Mouse (Mus musculus) liver, embryonic 12.5 days (tissue): ENCODE measurements around the gene Nxpe5. TPM values are rescaled to one million over a fixed set of nuclear protein-coding genes. Genes with fewer than 3 reads are reported as not detected.
"Not testable (repeated sequence)": the region's sequence is repeated elsewhere in the genome, so short reads cannot be mapped to it uniquely, and the experiment has no call there.

ENCODE experiments used
- ATAC-seq: fragments of 200-750 bp; cut with Nextera tagmentation; 2 replicates; pipeline ENCODE4 v1.8.0; 2017; ENCODE audit warnings: moderate number of reproducible peaks, mild to moderate bottlenecking, moderate library complexity
- H3K27ac ChIP-seq: fragments of 300-500 bp; sonication (generic); 2 replicates; pipeline ENCODE4 v1.5.1; 2016; ENCODE audit warnings: mild to moderate bottlenecking
- H3K27me3 ChIP-seq: fragments of 300-500 bp; sonication (generic); replicated peaks from 2 replicates; pipeline ENCODE4 v1.6.1; 2016; ENCODE audit warnings: mild to moderate bottlenecking, moderate library complexity
- H3K36me3 ChIP-seq: fragments of 300-500 bp; sonication (generic); 2 replicates; pipeline ENCODE4 v1.6.1; 2016; ENCODE audit warnings: mild to moderate bottlenecking, moderate library complexity
- H3K4me1 ChIP-seq: fragments of 300-500 bp; sonication (generic); 2 replicates; pipeline ENCODE4 v1.6.1; 2016
- H3K4me2 ChIP-seq: fragments of 300-500 bp; sonication (generic); 2 replicates; pipeline ENCODE4 v1.6.1; 2016; ENCODE audit warnings: mild to moderate bottlenecking, moderate library complexity
- H3K4me3 ChIP-seq: fragments of 300-500 bp; sonication (generic); 2 replicates; pipeline ENCODE4 v1.5.1; 2016; ENCODE audit warnings: mild to moderate bottlenecking, moderate library complexity
- H3K9ac ChIP-seq: fragments of 300-500 bp; sonication (generic); 2 replicates; pipeline ENCODE4 v1.6.1; 2016; ENCODE audit warnings: mild to moderate bottlenecking, moderate library complexity
- H3K9me3 ChIP-seq: fragments of 300-500 bp; sonication (generic); replicated peaks from 2 replicates; pipeline ENCODE4 v1.6.1; 2016; ENCODE audit warnings: mild to moderate bottlenecking, moderate library complexity
- WGBS: fragments of 180-500 bp; shearing (Covaris S2); methylation state at CpG from one replicate; pipeline ENCODE4 v1.1.7; 2016; ENCODE audit not compliant: insufficient replicate concordance; 5-methylcytosine and 5-hydroxymethylcytosine counted together
- polyA plus RNA-seq: library from polyadenylated mRNA; unstranded; fragments of >200 nt; fragmentation: Nextera tagmentation; extraction: Ambion mirVana; gene quantifications from 2 replicates; pipeline ENCODE4 v1.2.1, GENCODE M21; 2016

The Nxpe5 gene
- not detected in 2 replicates for polyA plus RNA-seq

DNA sequence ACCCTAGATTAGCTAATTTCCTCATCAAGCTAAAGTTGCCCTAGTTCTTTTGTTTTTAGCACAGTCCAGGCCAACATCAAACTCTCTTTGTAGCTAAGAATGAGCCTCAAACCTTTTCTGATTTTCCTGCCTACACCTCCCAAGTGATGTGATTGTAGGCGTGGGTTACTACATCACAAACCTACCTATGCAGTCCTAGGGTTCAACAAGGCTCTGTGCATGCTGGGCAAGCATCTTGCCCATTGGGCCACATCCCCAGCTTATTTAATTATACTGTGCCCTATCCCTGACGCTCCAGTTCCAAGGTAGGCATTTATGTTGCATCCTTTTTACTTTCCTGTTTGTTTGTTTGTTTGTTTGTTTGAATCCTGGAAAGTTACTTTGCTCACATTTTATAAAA, at the start of gene Nxpe5:
Gene Nxpe5, plus strand, starts transcription at position 199 of the 400 bp plus-strand sequence.
- Histone ChIP-seq H3K27ac (no peak within 1 kb of the TSS), H3K9ac (no peak within 1 kb of the TSS), H3K4me3 (no peak within 1 kb of the TSS), H3K4me1 (no peaks in the 10 kb centered on the region), H3K4me2 (no peak within 1 kb of the TSS), H3K27me3 (no peaks in the 10 kb centered on the region), H3K9me3 (no peaks in the 10 kb centered on the region), H3K36me3 (no peaks in the 10 kb centered on the region)
- no peak for ATAC-seq
- 48% methylated on average over 2 of the region's 2 CpGs for WGBS

- ATAC-seq = peak; percentile 83
- under 1% methylated on average over 31 of the region's 31 CpGs for WGBS
- H3K9ac ChIP-seq = peak within 1 kb of the TSS; percentile 85
Measured at GRCm38 (mm10) chr5:138186950-138187638, 38.6 kb upstream of the Nxpe5 start, which contains the start of the genes Taf6 and Cnpy4. TSS of gene Taf6 (minus strand) at chr5:138187451. TSS of gene Cnpy4 (plus strand) at chr5:138187485.

DNA sequence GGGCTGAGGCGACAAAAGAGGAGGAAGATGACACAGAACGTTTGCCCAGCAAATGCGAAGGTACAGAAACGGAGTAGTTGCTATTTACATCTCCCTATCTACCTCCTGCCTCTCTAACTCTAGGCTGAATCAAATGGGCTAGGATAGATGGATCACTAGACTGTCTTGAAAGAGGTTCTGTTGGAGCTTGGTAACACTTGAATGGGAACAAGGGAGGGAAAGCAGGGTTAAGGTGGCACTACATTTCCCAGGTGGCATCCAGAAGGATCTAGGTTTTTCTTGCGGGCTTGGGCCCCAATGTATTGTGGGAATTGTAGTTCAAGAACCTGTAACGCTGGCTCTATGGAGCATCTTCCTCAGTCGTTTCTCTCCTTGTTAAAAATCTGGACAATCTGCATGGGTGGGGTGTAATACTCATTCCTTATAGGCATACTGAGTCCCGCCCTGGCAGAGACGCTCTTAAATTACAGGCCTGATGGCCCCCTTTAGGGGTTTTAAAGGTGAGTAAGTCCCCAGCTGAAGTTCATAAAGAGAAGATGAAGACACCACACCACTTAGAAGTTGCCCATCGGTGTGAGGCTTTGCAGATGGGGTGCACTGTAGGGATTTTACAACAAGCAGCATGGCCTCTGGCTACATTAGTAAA, 37.9 kb upstream of the Nxpe5 start:
- no peaks in the 10 kb centered on the region for H3K27me3 ChIP-seq
- H3K4me3 ChIP-seq = peak overlapping the region; percentile 86
- H3K4me1 ChIP-seq = peaks cover 34% of the 10 kb centered on the region
- peak overlapping the region; percentile 85 for H3K9ac ChIP-seq
- peak overlapping the region; percentile 80 for H3K4me2 ChIP-seq
- H3K36me3 ChIP-seq = peaks cover 46% of the 10 kb centered on the region
- ATAC-seq = peak; percentile 81
- WGBS = under 1% methylated on average over 10 of the region's 10 CpGs
- H3K27ac ChIP-seq = peak overlapping the region; percentile 85
- no peaks in the 10 kb centered on the region for H3K9me3 ChIP-seq

More at GRCm38 (mm10) chr5:138186950-138187638, 38.6 kb upstream of the Nxpe5 start, which contains the start of the genes Taf6 and Cnpy4:
- Histone ChIP-seq H3K27me3 (no peaks in the 10 kb centered on the region), H3K9me3 (no peaks in the 10 kb centered on the region), H3K4me2 (peak within 1 kb of the TSS; percentile 80), H3K27ac (peak within 1 kb of the TSS; percentile 85), H3K36me3 (peaks cover 46% of the 10 kb centered on the region), H3K4me3 (peak within 1 kb of the TSS; percentile 86), H3K4me1 (peaks cover 34% of the 10 kb centered on the region)

- H3K27ac ChIP-seq = peak within 1 kb of the TSS; percentile 80
- H3K4me3 ChIP-seq = peak within 1 kb of the TSS; percentile 78
- H3K36me3 ChIP-seq = peaks cover 35% of the 10 kb centered on the region
- no peaks in the 10 kb centered on the region for H3K9me3 ChIP-seq
- ATAC-seq = peak; percentile 84
- no peaks in the 10 kb centered on the region for H3K27me3 ChIP-seq
- WGBS = 5% methylated on average over 54 of the region's 54 CpGs
- H3K4me1 ChIP-seq = peaks cover 20% of the 10 kb centered on the region
- H3K9ac ChIP-seq = peak within 1 kb of the TSS; percentile 89
- H3K4me2 ChIP-seq = peak within 1 kb of the TSS; percentile 99
Measured at GRCm38 (mm10) chr5:138193771-138194727, 31.6 kb upstream of the Nxpe5 start, which contains the start of gene Mblac1. TSS of gene Mblac1 (plus strand) at chr5:138194314.

DNA sequence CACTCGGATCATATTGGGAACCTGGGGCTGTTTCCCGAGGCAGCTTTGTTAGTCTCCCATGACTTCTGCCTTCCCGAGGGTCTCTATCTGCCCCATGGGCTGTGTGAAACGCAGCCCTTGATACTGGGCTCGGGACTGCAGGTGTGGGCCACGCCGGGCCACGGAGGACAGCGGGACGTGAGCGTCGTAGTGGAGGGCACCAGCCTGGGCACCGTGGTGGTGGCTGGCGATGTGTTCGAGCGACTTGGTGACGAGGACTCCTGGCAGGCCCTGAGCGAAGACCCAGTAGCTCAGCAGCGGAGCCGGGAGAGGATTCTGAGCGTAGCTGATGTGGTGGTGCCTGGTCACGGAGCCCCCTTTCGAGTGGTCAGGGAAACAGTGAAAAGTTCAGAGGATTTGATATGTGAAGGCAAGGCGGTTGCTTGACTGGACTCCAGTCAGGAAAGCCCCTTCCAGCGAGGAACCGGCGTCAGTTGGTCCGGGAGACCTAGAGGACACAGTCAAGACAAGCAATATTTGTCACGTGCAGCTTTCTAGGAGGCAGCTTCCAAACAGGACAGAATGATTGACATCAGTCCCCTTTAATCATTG, 30.8 kb upstream of the Nxpe5 start:
- peak overlapping the region; percentile 78 for H3K4me3 ChIP-seq
- H3K4me1 ChIP-seq = peaks cover 20% of the 10 kb centered on the region
- ATAC-seq = peak; percentile 58
- H3K27ac ChIP-seq = peak overlapping the region; percentile 80
- no peaks in the 10 kb centered on the region for H3K9me3 ChIP-seq
- peak overlapping the region; percentile 89 for H3K9ac ChIP-seq
- WGBS = 2% methylated on average over 29 of the region's 29 CpGs
- peaks cover 35% of the 10 kb centered on the region for H3K36me3 ChIP-seq
- no peaks in the 10 kb centered on the region for H3K27me3 ChIP-seq
- peak overlapping the region; percentile 99 for H3K4me2 ChIP-seq

DNA sequence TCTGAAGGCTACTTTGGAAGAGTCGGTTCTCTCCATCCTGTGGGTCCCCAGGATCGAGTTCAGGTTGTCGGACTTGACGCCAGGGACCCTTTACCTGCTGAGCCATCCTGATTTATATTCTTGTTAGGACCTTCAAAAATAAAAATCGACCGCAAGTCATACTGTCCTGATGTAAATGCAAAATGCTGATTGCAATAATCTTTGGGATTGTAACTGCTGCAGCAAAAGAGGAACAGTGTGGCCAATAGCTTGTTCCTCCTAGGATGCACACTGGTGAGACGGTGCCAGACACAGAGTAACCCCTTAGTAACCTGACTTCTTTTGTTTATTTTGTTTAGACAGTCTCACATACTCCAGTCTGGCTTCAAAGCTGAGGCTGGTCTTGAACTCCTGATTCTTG, 30.2 kb upstream of the Nxpe5 start:
- Histone ChIP-seq H3K36me3 (peaks cover 29% of the 10 kb centered on the region), H3K27ac (no peak overlapping the region), H3K4me3 (peak overlapping the region; percentile 78), H3K9me3 (no peaks in the 10 kb centered on the region), H3K9ac (no peak overlapping the region), H3K27me3 (no peaks in the 10 kb centered on the region), H3K4me1 (peaks cover 20% of the 10 kb centered on the region), H3K4me2 (peak overlapping the region; percentile 99)
- no peak for ATAC-seq
- 67% methylated on average over 7 of the region's 7 CpGs for WGBS

- 9% methylated on average over 1 of the region's 1 CpGs for WGBS
- ATAC-seq = no peak
Measured at GRCm38 (mm10) chr5:138199576-138199975, 26.1 kb upstream of the Nxpe5 start.

DNA sequence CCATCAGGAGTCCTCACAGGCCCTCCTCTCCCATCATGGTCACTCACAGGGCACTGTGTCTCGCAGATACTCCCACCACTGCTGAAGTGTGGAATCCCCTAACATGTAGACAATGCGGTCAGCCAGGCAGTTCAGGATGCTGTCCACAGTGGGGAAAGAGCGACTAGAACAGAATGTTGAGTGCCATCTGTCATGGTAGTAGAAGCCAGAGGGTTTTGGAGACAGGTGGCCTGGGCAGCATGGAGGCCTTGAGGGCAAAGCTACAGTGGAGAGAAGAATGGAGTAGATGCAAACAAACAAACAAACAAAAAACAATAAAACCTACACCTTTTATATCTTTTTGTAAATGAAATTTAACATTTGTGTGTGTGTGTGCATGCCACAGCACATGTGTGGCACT, 23.6 kb upstream of the Nxpe5 start:
- 73% methylated on average over 3 of the region's 3 CpGs for WGBS
- no peak overlapping the region for H3K4me3 ChIP-seq
- peaks cover 8% of the 10 kb centered on the region; the same call in 1 of the 2 replicates for H3K9me3 ChIP-seq
- ATAC-seq = no peak
- H3K27me3 ChIP-seq = no peaks in the 10 kb centered on the region
- no peaks in the 10 kb centered on the region for H3K36me3 ChIP-seq
- H3K9ac ChIP-seq = no peak overlapping the region
- H3K4me1 ChIP-seq = no peaks in the 10 kb centered on the region
- H3K27ac ChIP-seq = no peak overlapping the region
- no peak overlapping the region for H3K4me2 ChIP-seq

More at GRCm38 (mm10) chr5:138199576-138199975, 26.1 kb upstream of the Nxpe5 start:
- H3K27ac ChIP-seq = no peak overlapping the region
- peaks cover 11% of the 10 kb centered on the region for H3K4me1 ChIP-seq
- H3K9ac ChIP-seq = no peak overlapping the region
- peaks cover 5% of the 10 kb centered on the region; the same call in 1 of the 2 replicates for H3K9me3 ChIP-seq
- no peak overlapping the region for H3K4me3 ChIP-seq
- H3K27me3 ChIP-seq = no peaks in the 10 kb centered on the region
- H3K4me2 ChIP-seq = no peak overlapping the region
- no peaks in the 10 kb centered on the region for H3K36me3 ChIP-seq

GRCm38 (mm10) chr5:138207253-138207652, 18.4 kb upstream of the Nxpe5 start:
- Histone ChIP-seq H3K27me3 (no peaks in the 10 kb centered on the region), H3K4me3 (no peak overlapping the region), H3K36me3 (no peaks in the 10 kb centered on the region), H3K9ac (no peak overlapping the region), H3K4me2 (no peak overlapping the region), H3K4me1 (no peaks in the 10 kb centered on the region), H3K9me3 (peaks cover 8% of the 10 kb centered on the region; the same call in 1 of the 2 replicates), H3K27ac (no peak overlapping the region)
- 65% methylated on average over 1 of the region's 1 CpGs for WGBS
- ATAC-seq = no peak

- H3K27ac ChIP-seq = no peak overlapping the region
- H3K4me3 ChIP-seq = no peak overlapping the region
- peaks cover 8% of the 10 kb centered on the region; the same call in 1 of the 2 replicates for H3K9me3 ChIP-seq
- no peaks in the 10 kb centered on the region for H3K4me1 ChIP-seq
- WGBS = 66% methylated on average over 4 of the region's 4 CpGs
- ATAC-seq = no peak
- H3K4me2 ChIP-seq = no peak overlapping the region
- no peaks in the 10 kb centered on the region for H3K27me3 ChIP-seq
- H3K36me3 ChIP-seq = no peaks in the 10 kb centered on the region
- no peak overlapping the region for H3K9ac ChIP-seq
Measured at GRCm38 (mm10) chr5:138207873-138208272, 17.8 kb upstream of the Nxpe5 start.

GRCm38 (mm10) chr5:138216632-138217031, 9.1 kb upstream of the Nxpe5 start:
- 84% methylated on average over 13 of the region's 13 CpGs for WGBS
- not testable (repeated sequence) for H3K4me2 ChIP-seq, H3K9ac ChIP-seq, H3K36me3 ChIP-seq, H3K4me3 ChIP-seq, H3K27ac ChIP-seq, H3K4me1 ChIP-seq, ATAC-seq, H3K27me3 ChIP-seq
- H3K9me3 ChIP-seq = peaks cover 28% of the 10 kb centered on the region
